ENCODE assay signal across 26 mouse cellular contexts in the genomic region with DNA sequence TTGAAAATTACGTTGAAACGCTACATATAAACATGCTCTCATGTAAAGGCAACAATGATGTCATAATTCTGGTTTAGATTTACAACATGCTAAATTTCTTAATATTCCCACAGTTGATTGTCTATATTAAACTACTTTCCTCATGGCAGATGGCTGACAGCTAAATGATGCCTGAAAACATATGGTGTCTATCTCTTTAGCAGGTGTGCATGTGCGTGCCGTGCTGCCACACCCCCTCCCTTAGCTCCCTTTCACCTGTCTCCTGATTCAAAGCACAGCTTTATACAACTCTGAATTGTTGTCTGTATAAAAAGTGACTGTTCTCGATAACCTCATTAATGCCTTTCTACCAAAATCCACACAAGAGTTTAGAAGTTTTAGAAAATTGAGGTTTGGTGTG.
"Had no signal": no experiment of that assay in that cellular context is flagged by ENCODE, and none has a peak within 500 bp of the region (broad histone marks: within the 10 kb centered on the region; RNA-seq: fewer than 3 reads in every experiment).

No protein-coding gene starts in this region.

- H3K4me2 ChIP-seq: embryonic facial prominence, embryonic 12.5 days; embryonic facial prominence, embryonic 13.5 days; embryonic facial prominence, embryonic 15.5 days; forebrain, embryonic 12.5 days; forebrain, embryonic 13.5 days; forebrain, embryonic 15.5 days had no signal

- H3K27me3 ChIP-seq: embryonic facial prominence, embryonic 12.5 days; forebrain, embryonic 12.5 days; forebrain, embryonic 13.5 days; forebrain, embryonic 15.5 days had no signal

- H3K4me3 ChIP-seq: embryonic facial prominence, embryonic 10.5 days; embryonic facial prominence, embryonic 12.5 days; embryonic facial prominence, embryonic 13.5 days; embryonic facial prominence, embryonic 15.5 days; erythroblast, embryonic 14.5 days; forebrain, embryonic 12.5 days; forebrain, embryonic 13.5 days; forebrain, embryonic 15.5 days; gastrocnemius, adult 2 months; heart, adult 2 months; heart, embryonic 10.5 days had no signal

- DNase-seq: cerebellum, adult 9-10 months; cerebellum, adult 9-11 months; cerebellum, postnatal 10 days; cerebellum, postnatal 14 days; cerebellum, postnatal 25 days; cerebellum, postnatal 36 days; embryo, embryonic 11 days; forebrain, postnatal 0 days; gastrocnemius, adult 2 months; gastrocnemius, postnatal 10 days; gastrocnemius, postnatal 14 days; gastrocnemius, postnatal 25 days; gastrocnemius, postnatal 36 days; heart, adult 11 months; heart, adult 18-20 months; heart, adult 2 months had no signal

- ATAC-seq: forebrain, embryonic 13.5 days; forebrain, embryonic 15.5 days; forebrain, embryonic 16.5 days; forebrain, postnatal 0 days had no signal

- H3K36me3 ChIP-seq: embryonic facial prominence, embryonic 10.5 days; embryonic facial prominence, embryonic 12.5 days; embryonic facial prominence, embryonic 13.5 days; embryonic facial prominence, embryonic 15.5 days; forebrain, embryonic 12.5 days; forebrain, embryonic 15.5 days; heart, embryonic 10.5 days had no signal

- H3K27ac ChIP-seq: embryonic facial prominence, embryonic 10.5 days; embryonic facial prominence, embryonic 12.5 days; embryonic facial prominence, embryonic 13.5 days; embryonic facial prominence, embryonic 15.5 days; forebrain, embryonic 13.5 days; forebrain, embryonic 15.5 days; gastrocnemius, adult 2 months; heart, adult 2 months; heart, embryonic 10.5 days had no signal

- H3K9me3 ChIP-seq: embryonic facial prominence, embryonic 10.5 days; embryonic facial prominence, embryonic 12.5 days; embryonic facial prominence, embryonic 13.5 days; embryonic facial prominence, embryonic 15.5 days; forebrain, embryonic 12.5 days; forebrain, embryonic 13.5 days; forebrain, embryonic 15.5 days; heart, embryonic 10.5 days had no signal

- H3K9ac ChIP-seq: embryonic facial prominence, embryonic 12.5 days; embryonic facial prominence, embryonic 13.5 days; embryonic facial prominence, embryonic 15.5 days; forebrain, embryonic 12.5 days; forebrain, embryonic 13.5 days; forebrain, embryonic 15.5 days; forebrain, postnatal 0 days had no signal

- H3K4me1 ChIP-seq: embryonic facial prominence, embryonic 15.5 days had no signal
